Mouse (Mus musculus) testis, adult 2 months (tissue): ENCODE measurements around the gene Artn. TPM values are rescaled to one million over a fixed set of nuclear protein-coding genes. Genes with fewer than 3 reads are reported as not detected.

Source experiments
- H3K27ac ChIP-seq: fragments of 200-500 bp; 2 replicates; pipeline ENCODE4 v1.5.1; 2012; ENCODE audit warnings: low read depth, low read length; ENCODE audit not compliant: control insufficient read depth, insufficient read depth
- H3K27me3 ChIP-seq: fragments of 200-500 bp; 2 replicates; pipeline ENCODE4 v1.6.1; 2012; ENCODE audit warnings: mild to moderate bottlenecking, low read length, moderate library complexity; ENCODE audit not compliant: control insufficient read depth, insufficient read depth
- H3K36me3 ChIP-seq: fragments of 200-500 bp; 2 replicates; pipeline ENCODE4 v1.6.1; 2012; ENCODE audit warnings: mild to moderate bottlenecking, low read length; ENCODE audit not compliant: control insufficient read depth, insufficient read depth
- H3K4me1 ChIP-seq: fragments of 200-500 bp; 2 replicates; pipeline ENCODE4 v1.6.1; 2012; ENCODE audit warnings: low read length; ENCODE audit not compliant: control insufficient read depth, insufficient read depth
- H3K4me3 ChIP-seq: fragments of 200-500 bp; 2 replicates; pipeline ENCODE4 v1.5.1; 2012; ENCODE audit warnings: low read depth, mild to moderate bottlenecking, low read length, moderate library complexity, mixed read lengths; ENCODE audit not compliant: control insufficient read depth
- CTCF ChIP-seq: fragments of 200-500 bp; IDR thresholded peaks from 2 replicates; pipeline ENCODE4 v1.5.1; 2012; ENCODE audit warnings: low read depth, mild to moderate bottlenecking, inconsistent platforms, low read length, moderate library complexity; ENCODE audit not compliant: control insufficient read depth, insufficient read depth, insufficient replicate concordance
- POLR2A ChIP-seq: fragments of 200-500 bp; IDR thresholded peaks from 2 replicates; pipeline ENCODE4 v1.6.1; 2012; ENCODE audit warnings: low read depth, mild to moderate bottlenecking, inconsistent platforms, low read length, moderate library complexity; ENCODE audit not compliant: control insufficient read depth
- polyA plus RNA-seq: library from polyadenylated mRNA; depleted of rRNA; stranded (reverse); fragments of >200 nt; gene quantifications from 2 replicates; pipeline ENCODE4 v1.2.3, GENCODE M21; 2012; rRNA removed

The Artn gene
- 9.0 and 10.2 TPM in 2 replicates for polyA plus RNA-seq

- peaks cover 30% of the 10 kb centered on the region for H3K4me1 ChIP-seq
- TF ChIP-seq POLR2A: no peak
- no peak for TF ChIP-seq CTCF
- peak within 1 kb of the TSS; percentile 60 for H3K4me3 ChIP-seq
- H3K27ac ChIP-seq: no peak within 1 kb of the TSS
- H3K36me3 ChIP-seq: no peaks in the 10 kb centered on the region
- H3K27me3 ChIP-seq: no peaks in the 10 kb centered on the region
Measured at GRCm38 (mm10) chr4:117929391-117929881, at the start of gene Artn. Artn (minus strand) TSS chr4:117929763.

GRCm38 (mm10) chr4:117979181-117979580, 49.6 kb upstream of the Artn start:
- TF ChIP-seq CTCF (no peak), POLR2A (no peak)
- no peak overlapping the region for H3K27ac ChIP-seq
- H3K4me3 ChIP-seq: no peak overlapping the region
- H3K36me3 ChIP-seq: no peaks in the 10 kb centered on the region
- 0 out of 2 replicates have a peak, but pooled peaks cover 3% of the 10 kb centered on the region for H3K4me1 ChIP-seq
- H3K27me3 ChIP-seq: no peaks in the 10 kb centered on the region

- H3K36me3 ChIP-seq: no peaks in the 10 kb centered on the region
- no peak overlapping the region for H3K4me3 ChIP-seq
- no peaks in the 10 kb centered on the region for H3K27me3 ChIP-seq
- no peak for TF ChIP-seq CTCF
- no peak for TF ChIP-seq POLR2A
- 0 out of 2 replicates have a peak, but pooled peaks cover 3% of the 10 kb centered on the region for H3K4me1 ChIP-seq
- no peak overlapping the region for H3K27ac ChIP-seq
Measured at GRCm38 (mm10) chr4:117978282-117978681, 48.7 kb upstream of the Artn start.

GRCm38 (mm10) chr4:117977841-117978240, 48.3 kb upstream of the Artn start:
- Histone ChIP-seq H3K27me3 (no peaks in the 10 kb centered on the region), H3K36me3 (no peaks in the 10 kb centered on the region), H3K27ac (no peak overlapping the region), H3K4me3 (no peak overlapping the region), H3K4me1 (no peaks in the 10 kb centered on the region)
- TF ChIP-seq POLR2A (no peak), CTCF (no peak)

GRCm38 (mm10) chr4:117977371-117977770, 47.8 kb upstream of the Artn start:
- TF ChIP-seq POLR2A: no peak
- no peak for TF ChIP-seq CTCF
- no peak overlapping the region for H3K4me3 ChIP-seq
- H3K27me3 ChIP-seq: no peaks in the 10 kb centered on the region
- no peak overlapping the region for H3K27ac ChIP-seq
- H3K4me1 ChIP-seq: no peaks in the 10 kb centered on the region
- no peaks in the 10 kb centered on the region for H3K36me3 ChIP-seq

GRCm38 (mm10) chr4:117975820-117976219, 46.3 kb upstream of the Artn start:
- no peaks in the 10 kb centered on the region; the same call in 1 of the 2 replicates for H3K4me1 ChIP-seq
- no peak for TF ChIP-seq CTCF
- TF ChIP-seq POLR2A: no peak

GRCm38 (mm10) chr4:117974719-117975118, 45.2 kb upstream of the Artn start:
- no peaks in the 10 kb centered on the region for H3K27me3 ChIP-seq
- no peak overlapping the region for H3K27ac ChIP-seq
- no peak overlapping the region for H3K4me3 ChIP-seq
- TF ChIP-seq CTCF: no peak
- no peak for TF ChIP-seq POLR2A
- H3K36me3 ChIP-seq: no peaks in the 10 kb centered on the region
- peaks cover 2% of the 10 kb centered on the region; the same call in 1 of the 2 replicates for H3K4me1 ChIP-seq

More at GRCm38 (mm10) chr4:117975820-117976219, 46.3 kb upstream of the Artn start:
- H3K36me3 ChIP-seq: no peaks in the 10 kb centered on the region
- H3K4me3 ChIP-seq: no peak overlapping the region
- H3K27ac ChIP-seq: no peak overlapping the region
- H3K27me3 ChIP-seq: no peaks in the 10 kb centered on the region
